Mouse (Mus musculus) mouse trophoblast stem cell (cell line): ENCODE results near the gene Fer1l4.

ENCODE experiments used
- in situ Hi-C, 2 experiments: fragments of 300-500 bp; cut with MseI, MboI; formaldehyde crosslinking; loops; 2 replicates in 1 of 2; 3 replicates in 1 of 2; pipeline ENCODE4 v1.15.1; 2025

The Fer1l4 gene

GRCm38 (mm10) chr2:156007888-156008532, 44.7 kb downstream of the Fer1l4 start, which contains the start of the genes 6430550D23Rik and Ergic3:
Gene 6430550D23Rik, minus strand, starts transcription at chr2:156007977.
Gene Ergic3, plus strand, starts transcription at chr2:156008045.
- in situ Hi-C loops = no loop called here

GRCm38 (mm10) chr2:156005393-156005792, 47.4 kb downstream of the Fer1l4 start:
- in situ Hi-C loops = no loop called here

GRCm38 (mm10) chr2:155991863-155992321, 60.9 kb downstream of the Fer1l4 start:
- in situ Hi-C loops = no loop called here

- in situ Hi-C loops = no loop called here
These were observed 61.6 kb downstream of the Fer1l4 start for GRCm38 (mm10) chr2:155991151-155991550.

- in situ Hi-C loops = no loop called here
These were observed 63.7 kb downstream of the Fer1l4 start for GRCm38 (mm10) chr2:155989085-155989484.

- in situ Hi-C loops = no loop called here
These were observed 65.6 kb downstream of the Fer1l4 start for GRCm38 (mm10) chr2:155987131-155987530.

GRCm38 (mm10) chr2:155985776-155986175, 67.0 kb downstream of the Fer1l4 start:
- in situ Hi-C loops = no loop called here

GRCm38 (mm10) chr2:155979328-155979991, 73.3 kb downstream of the Fer1l4 start:
- in situ Hi-C loops = no loop called here

- in situ Hi-C loops = no loop called here
These were observed 78.5 kb downstream of the Fer1l4 start for GRCm38 (mm10) chr2:155974087-155974731.

GRCm38 (mm10) chr2:155973348-155973747, 79.4 kb downstream of the Fer1l4 start:
- in situ Hi-C loops = no loop called here
